Mouse (Mus musculus): ENCODE measurements around the gene 2310022A10Rik.
"Not testable (repeated sequence)": the region's sequence is repeated elsewhere in the genome, so short reads cannot be mapped to it uniquely, and the experiment has no call there.

Gene 2310022A10Rik

DNA sequence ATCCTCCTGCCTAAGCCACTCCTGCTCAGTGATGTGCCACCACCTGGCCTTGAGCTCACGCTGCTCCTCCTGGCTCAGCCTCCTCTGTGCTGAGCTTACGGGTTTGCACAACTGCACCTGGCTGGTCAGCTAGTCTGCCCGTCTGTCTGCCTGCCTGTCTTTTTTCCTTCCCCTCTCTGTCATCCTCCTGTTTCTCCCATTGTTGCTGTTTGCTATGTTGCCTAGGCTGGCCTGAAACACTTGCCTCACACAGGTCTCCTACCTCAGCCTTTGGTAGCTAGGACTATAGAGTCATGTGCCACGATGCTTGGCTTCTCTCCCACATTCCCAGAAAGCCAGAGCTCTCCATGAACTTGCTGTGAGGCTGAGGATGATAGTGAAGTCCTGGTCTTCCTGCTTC is 59.9 kb downstream of the 2310022A10Rik start:
- no peak for DNase-seq (ENCODE audit: low spot score in 2 of 2)

DNA sequence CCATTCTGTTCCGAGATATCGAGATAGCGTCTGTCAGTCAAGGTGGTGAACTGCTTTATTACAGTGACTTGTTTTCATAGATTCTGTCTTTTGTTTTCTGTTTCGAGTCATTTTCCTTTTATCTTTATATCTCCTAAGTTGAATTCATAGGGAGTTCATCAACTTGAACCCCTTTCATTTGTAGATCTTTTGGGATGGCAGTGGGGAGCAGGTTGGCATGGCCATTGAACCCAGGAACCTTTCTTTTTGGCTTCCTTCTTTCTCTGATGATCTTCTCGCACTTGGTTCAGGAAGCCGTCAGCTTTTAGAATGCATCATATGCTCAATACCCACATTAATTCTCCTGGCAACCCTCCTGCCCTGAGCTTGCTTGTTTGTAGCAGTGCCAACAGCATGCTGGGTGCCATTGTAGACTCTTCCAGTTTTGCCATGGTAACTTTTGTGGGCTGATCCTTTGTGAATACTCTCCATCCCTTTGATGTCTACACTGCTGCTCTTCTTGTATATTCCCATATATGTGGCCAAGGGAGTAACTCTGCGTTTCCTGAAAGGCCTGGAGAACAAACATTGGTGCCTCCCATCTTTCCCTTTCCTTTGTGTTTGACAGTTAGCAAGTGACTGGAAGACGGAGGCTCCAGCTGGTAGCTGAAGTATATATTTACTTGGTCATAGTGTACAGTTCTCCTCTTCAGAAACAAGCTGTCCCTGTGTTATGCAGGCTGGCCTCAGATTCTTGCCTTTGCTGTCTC is 60.9 kb downstream of the 2310022A10Rik start:
- DNase-seq (ENCODE audit: low spot score in 2 of 2), result no peak

DNA sequence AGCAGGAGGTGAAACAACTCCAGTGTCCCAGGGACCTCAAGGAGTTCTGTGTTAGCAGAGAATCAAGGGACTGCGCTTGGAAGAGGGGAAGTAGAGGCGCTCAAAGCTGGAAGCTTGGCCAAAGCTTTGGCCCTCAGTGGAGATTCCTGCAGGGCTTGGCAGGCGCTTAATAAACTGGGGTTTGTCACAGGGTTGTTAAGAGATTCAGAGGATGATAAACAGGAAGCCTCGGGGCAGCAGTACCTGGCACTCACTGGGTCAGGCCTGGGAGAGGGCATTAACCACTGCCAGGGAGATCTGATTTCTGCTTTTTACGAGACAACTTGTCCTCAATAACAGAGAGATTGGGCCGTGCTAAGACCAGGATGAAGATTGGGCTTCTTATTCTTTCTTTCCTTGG is 68.0 kb downstream of the 2310022A10Rik start:
- no peak for DNase-seq (ENCODE audit: low spot score in 2 of 2)

DNA sequence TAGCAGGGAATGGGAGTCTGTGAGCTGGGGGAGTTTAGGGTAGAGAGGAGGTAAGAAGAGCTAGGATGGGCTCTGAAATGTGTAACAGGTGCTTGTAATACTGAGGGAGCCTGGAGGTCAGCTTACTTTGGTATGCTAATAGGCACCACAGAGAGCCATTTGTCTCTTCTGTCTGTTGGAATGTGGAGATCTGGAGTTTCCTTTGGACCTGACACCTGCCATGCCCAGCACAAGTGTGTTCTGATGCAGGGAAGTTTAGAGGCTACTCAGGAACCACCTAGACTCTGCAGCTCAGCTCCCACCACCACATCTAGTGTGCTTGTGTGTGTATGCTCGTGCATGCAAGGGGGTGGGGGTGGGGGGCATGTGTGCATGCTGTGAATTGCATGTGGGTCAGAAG is 69.2 kb downstream of the 2310022A10Rik start:
- DNase-seq (ENCODE audit: low spot score in 2 of 2), result no peak

DNA sequence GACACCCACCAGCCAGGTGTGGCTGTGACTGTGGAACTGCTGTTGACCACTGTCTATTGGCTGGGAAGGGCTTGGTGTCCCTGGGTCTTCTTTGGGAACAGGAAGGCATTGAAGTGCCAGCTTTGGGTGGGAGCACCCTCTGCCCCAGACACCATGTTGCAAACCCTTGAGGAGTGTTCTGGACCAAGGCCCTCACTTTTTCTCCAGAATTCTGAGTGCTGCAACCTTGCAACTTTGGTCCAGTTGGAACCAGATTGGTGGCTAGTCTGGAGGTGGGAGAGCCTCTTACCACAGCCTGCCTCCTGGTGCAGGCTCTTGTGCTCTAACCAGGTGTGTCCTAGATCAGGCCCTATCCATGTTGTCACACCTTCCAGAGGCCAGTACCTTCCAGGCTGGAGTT is 71.9 kb downstream of the 2310022A10Rik start:
- no peak for DNase-seq (ENCODE audit: low spot score in 2 of 2)

DNA sequence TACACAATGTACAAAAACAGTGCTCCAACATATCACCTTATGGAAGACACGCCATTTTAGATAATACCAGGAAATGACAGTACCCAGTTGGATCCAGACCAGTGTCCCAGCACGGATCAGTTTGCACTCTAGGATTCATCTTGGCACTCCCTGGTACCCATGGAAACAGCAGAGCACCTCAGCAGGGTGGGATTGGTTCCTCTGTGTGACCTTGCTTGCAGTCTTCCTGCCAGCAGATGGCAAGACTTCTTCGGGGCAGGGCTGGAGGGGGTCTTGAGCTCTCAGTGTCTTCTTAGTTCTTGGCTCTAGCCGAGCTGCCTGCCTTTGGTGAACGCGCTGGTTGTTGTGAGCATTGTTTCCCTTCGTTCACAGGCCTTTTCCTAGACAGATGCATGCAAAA is 74.7 kb downstream of the 2310022A10Rik start:
- no peak for DNase-seq (ENCODE audit: low spot score in 2 of 2)

DNA sequence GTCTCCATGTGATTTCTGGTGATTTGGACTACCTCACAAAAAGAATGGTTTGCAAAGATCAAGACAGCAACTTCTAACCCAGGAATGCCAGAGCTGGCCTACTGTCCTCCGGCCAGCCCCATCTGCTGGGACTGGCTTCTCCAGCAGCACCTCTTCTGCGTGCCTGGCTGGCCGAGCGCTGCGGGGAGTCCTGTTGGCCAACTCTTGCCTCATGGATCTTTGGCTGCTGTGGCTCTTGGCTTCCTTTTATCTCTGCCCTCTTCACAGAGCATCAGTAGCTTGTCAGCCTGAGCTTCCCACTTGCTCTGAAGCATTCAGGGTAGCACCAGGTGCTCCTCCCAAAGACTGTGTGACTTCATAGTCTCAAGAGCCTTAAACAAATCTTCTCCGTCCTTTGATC is 75.2 kb downstream of the 2310022A10Rik start:
- no peak for DNase-seq (ENCODE audit: low spot score in 2 of 2)

DNA sequence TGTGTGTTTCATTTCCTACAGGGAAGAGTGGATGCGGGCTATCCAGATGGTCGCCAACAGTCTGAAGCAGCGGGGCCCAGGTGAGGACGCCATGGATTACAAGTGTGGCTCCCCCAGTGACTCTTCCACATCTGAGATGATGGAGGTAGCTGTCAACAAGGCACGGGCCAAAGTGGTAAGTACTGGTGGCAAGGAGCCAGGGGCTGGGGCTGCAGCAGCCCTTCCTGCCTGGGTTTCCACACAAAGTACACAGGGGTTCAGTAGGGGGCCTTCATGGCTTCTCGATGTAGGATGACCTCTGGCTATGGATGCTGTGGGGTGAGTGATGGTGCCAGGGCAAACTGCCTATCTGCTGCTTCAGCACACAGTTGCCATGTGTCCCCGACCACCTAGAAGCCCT is 75.8 kb downstream of the 2310022A10Rik start:
- DNase-seq (ENCODE audit: low spot score in 2 of 2), result not testable (repeated sequence)

DNA sequence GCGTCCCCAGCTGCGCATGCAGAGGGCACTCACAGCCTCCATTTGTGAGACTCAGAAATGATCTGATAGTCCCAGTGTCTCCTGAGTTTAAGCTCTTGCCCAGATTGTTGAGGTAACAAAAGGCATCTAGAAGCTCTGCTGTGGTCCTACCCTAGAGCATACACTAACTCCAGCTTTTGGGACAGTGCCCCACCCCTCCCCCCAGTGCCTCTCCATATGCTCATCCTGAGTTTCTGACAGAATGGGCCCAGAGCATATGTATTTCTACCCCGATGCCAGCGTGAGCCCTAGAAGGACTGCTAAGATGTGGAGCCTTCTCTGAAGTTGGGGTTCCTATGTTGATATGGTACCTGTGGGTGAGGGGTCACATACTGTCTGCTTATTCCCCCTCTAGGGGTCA is 78.4 kb downstream of the 2310022A10Rik start:
- DNase-seq (ENCODE audit: low spot score in 2 of 2), result no peak

Data from right cerebral cortex, postnatal 36 days (tissue).